Mouse (Mus musculus) forebrain, embryonic 13.5 days (tissue): ENCODE measurements around the gene Klf13. TPM values are rescaled to one million over a fixed set of nuclear protein-coding genes. Genes with fewer than 3 reads are reported as not detected.

ENCODE experiments used
- ATAC-seq: fragments of 200-750 bp; cut with Nextera tagmentation; 2 replicates; pipeline ENCODE4 v1.8.0; 2017
- H3K27ac ChIP-seq: fragments of 300-500 bp; sonication (generic); 2 replicates; pipeline ENCODE4 v1.5.1; 2015; ENCODE audit warnings: inconsistent platforms, mild to moderate bottlenecking, moderate library complexity
- H3K27me3 ChIP-seq: fragments of 300-500 bp; sonication (generic); 2 replicates; pipeline ENCODE4 v1.6.1; 2015; ENCODE audit warnings: mild to moderate bottlenecking, inconsistent platforms
- H3K36me3 ChIP-seq: fragments of 300-500 bp; sonication (generic); 2 replicates; pipeline ENCODE4 v1.6.1; 2015; ENCODE audit warnings: mild to moderate bottlenecking, inconsistent platforms; ENCODE audit not compliant: poor library complexity, severe bottlenecking
- H3K4me1 ChIP-seq: fragments of 300-500 bp; sonication (generic); 2 replicates; pipeline ENCODE4 v1.6.1; 2015; ENCODE audit warnings: inconsistent platforms
- H3K4me2 ChIP-seq: fragments of 300-500 bp; sonication (generic); 2 replicates; pipeline ENCODE4 v1.6.1; 2015; ENCODE audit warnings: inconsistent platforms, mild to moderate bottlenecking, moderate library complexity
- H3K4me3 ChIP-seq: fragments of 300-500 bp; sonication (generic); 2 replicates; pipeline ENCODE4 v1.5.1; 2015; ENCODE audit warnings: mild to moderate bottlenecking, inconsistent platforms
- H3K9ac ChIP-seq: fragments of 300-500 bp; sonication (generic); 2 replicates; pipeline ENCODE4 v1.6.1; 2015; ENCODE audit warnings: mild to moderate bottlenecking, inconsistent platforms
- H3K9me3 ChIP-seq: fragments of 300-500 bp; sonication (generic); replicated peaks from 2 replicates; pipeline ENCODE4 v1.6.1; 2016; ENCODE audit warnings: inconsistent platforms
- WGBS: fragments of 180-500 bp; shearing (Covaris S2); methylation state at CpG from one replicate; pipeline ENCODE4 v1.1.7; 2015; 5-methylcytosine and 5-hydroxymethylcytosine counted together
- polyA plus RNA-seq: library from polyadenylated mRNA; unstranded; fragments of >200 nt; fragmentation: Nextera tagmentation; extraction: Ambion mirVana; gene quantifications from 2 replicates; pipeline ENCODE4 v1.2.1, GENCODE M21; 2015

Gene Klf13
- polyA plus RNA-seq, 1 experiment from 2014 or later: 33.5 TPM

DNA sequence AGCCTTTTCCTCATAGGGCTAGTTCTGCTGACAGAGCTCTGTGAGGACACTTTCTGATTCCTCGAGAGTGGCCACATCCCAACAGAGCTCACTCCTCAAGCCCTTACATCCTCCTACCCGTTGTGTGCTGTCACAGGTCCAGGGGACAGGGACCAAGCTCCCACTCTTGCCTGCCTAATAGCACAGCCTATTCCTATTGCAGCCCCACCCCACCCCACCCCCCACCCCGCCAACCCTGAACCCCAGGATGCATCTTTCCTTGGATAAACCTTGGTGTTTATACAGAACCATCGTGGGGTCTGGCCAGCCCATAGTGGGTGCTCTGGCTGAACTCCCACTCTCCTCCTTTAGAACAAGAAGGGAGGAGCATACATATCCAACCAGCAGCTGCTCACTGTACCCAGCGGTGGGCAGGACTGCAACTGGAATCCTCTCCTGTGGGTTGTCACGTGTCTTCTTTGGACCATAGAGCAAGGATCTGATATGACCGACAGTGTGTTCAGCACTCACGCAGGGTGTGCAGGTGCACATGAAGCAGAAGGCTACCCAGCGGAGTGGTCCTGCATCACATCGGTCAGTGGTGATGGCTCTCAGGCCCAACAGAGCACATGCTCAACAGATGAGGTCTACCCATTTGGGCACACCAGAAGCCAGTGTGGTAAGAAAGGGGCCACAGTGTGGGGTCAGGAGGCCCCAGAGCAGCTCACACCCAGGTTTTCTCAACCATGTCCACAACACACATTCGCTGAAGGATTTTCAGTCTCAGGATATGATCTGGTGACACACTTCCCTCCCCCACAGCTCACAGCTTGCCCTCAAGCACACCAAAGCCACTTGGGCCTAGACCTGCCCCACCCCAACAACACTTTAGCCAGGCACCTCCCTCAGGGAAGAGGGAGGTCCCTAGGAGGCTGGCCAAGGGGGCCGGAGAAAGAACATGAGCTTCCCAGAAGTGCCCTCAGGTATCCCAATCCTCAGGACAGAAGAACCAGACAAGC is 19.6 kb downstream of the Klf13 start:
- WGBS: 89% methylated on average over 12 of the region's 12 CpGs
- Histone ChIP-seq H3K4me3 (no peak overlapping the region), H3K4me2 (no peak overlapping the region)

GRCm38 (mm10) chr7:63917693-63918092 is 21.0 kb downstream of the Klf13 start:
- no peak overlapping the region for H3K27ac ChIP-seq

More for the DNA sequence above, 19.6 kb downstream of the Klf13 start:
- H3K27me3 ChIP-seq: no peaks in the 10 kb centered on the region
- H3K27ac ChIP-seq: no peak overlapping the region
- H3K36me3 ChIP-seq: peaks cover 4% of the 10 kb centered on the region; the same call in 1 of the 2 replicates
- H3K4me1 ChIP-seq: peaks cover 38% of the 10 kb centered on the region
- no peaks in the 10 kb centered on the region for H3K9me3 ChIP-seq
- H3K9ac ChIP-seq: no peak overlapping the region
- no peak for ATAC-seq

DNA sequence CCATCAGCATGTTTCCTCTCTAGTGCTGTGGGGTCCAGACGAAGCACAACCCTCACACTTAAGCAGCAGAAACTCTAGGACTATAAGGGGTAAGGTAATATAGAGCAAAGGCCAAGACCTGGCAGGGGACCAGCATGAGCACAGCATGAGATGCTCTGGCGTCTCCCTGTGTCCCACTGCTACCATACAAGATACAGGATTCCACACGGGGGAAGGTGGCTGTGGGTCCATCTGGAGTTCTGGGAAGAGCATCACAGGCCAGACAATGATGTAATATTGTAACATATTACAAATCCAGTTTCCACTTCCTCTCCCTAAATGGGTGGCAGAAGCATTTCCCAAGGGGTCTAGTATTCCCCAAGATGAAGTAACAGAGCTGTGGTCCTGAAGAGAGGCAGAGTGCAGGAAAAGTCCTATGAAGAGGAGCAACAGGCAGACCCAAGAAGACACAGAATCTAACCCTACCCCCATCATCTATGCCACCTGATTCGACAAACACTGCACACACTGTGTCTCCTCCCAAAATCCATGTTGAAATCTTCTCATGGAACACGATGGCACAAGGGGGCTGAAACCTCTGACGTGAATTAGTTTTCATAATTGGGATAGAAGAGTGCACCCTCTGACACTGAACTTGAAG is 22.3 kb downstream of the Klf13 start, which contains the start of gene E030018B13Rik:
Gene E030018B13Rik, plus strand, starts transcription at position 590 of the 640 bp plus-strand sequence.
- Histone ChIP-seq H3K4me1 (peaks cover 50% of the 10 kb centered on the region), H3K4me2 (no peak within 1 kb of the TSS), H3K9ac (no peak within 1 kb of the TSS), H3K4me3 (no peak within 1 kb of the TSS), H3K27ac (no peak within 1 kb of the TSS), H3K27me3 (no peaks in the 10 kb centered on the region), H3K9me3 (no peaks in the 10 kb centered on the region), H3K36me3 (peaks cover 4% of the 10 kb centered on the region; the same call in 1 of the 2 replicates)
- no peak for ATAC-seq
- WGBS: 91% methylated on average over 6 of the region's 6 CpGs

More at GRCm38 (mm10) chr7:63917693-63918092, 21.0 kb downstream of the Klf13 start:
- Histone ChIP-seq H3K4me1 (peaks cover 46% of the 10 kb centered on the region), H3K4me3 (no peak overlapping the region), H3K9me3 (no peaks in the 10 kb centered on the region), H3K9ac (no peak overlapping the region), H3K27me3 (no peaks in the 10 kb centered on the region), H3K4me2 (no peak overlapping the region), H3K36me3 (peaks cover 4% of the 10 kb centered on the region; the same call in 1 of the 2 replicates)
- 52% methylated on average over 6 of the region's 6 CpGs for WGBS
- ATAC-seq: no peak

DNA sequence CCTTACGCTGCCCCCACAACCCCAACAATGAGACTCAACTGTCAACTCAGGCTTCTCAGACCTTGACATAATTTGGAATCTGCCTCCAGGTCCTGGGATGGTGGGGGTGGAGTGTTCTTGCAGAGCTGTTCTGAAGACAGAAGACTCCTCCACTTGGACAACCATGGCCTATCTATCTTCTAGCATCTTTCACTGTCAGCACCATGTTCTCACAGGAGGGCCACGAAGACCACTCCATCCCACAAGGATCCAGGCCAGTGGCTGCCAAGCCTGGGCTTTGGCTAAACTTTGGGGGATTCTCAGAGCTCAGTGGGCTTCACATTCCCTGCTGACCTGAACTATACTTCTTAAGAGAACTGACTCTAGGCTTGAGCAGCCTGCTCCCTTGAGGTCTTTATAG is 23.8 kb downstream of the Klf13 start:
- H3K27me3 ChIP-seq: no peaks in the 10 kb centered on the region
- WGBS: 95% methylated on average over 2 of the region's 2 CpGs
- no peak for ATAC-seq
- H3K9me3 ChIP-seq: no peaks in the 10 kb centered on the region
- peaks cover 64% of the 10 kb centered on the region for H3K4me1 ChIP-seq
- H3K36me3 ChIP-seq: peaks cover 4% of the 10 kb centered on the region; the same call in 1 of the 2 replicates
- no peak overlapping the region for H3K27ac ChIP-seq
- H3K4me3 ChIP-seq: no peak overlapping the region
- no peak overlapping the region for H3K4me2 ChIP-seq
- no peak overlapping the region for H3K9ac ChIP-seq

- Histone ChIP-seq H3K9ac (no peak overlapping the region), H3K27ac (peak overlapping the region; percentile 21; the same call in 1 of the 2 replicates), H3K4me2 (no peak overlapping the region), H3K27me3 (no peaks in the 10 kb centered on the region), H3K36me3 (no peaks in the 10 kb centered on the region), H3K4me1 (peaks cover 68% of the 10 kb centered on the region), H3K9me3 (no peaks in the 10 kb centered on the region), H3K4me3 (no peak overlapping the region)
- 52% methylated on average over 10 of the region's 10 CpGs for WGBS
- ATAC-seq: no peak
Observed at GRCm38 (mm10) chr7:63913724-63914692, 24.7 kb downstream of the Klf13 start.

GRCm38 (mm10) chr7:63912924-63913723 is 25.6 kb downstream of the Klf13 start:
- no peak overlapping the region for H3K4me2 ChIP-seq
- 23% methylated on average over 12 of the region's 12 CpGs for WGBS
- ATAC-seq: no peak
- no peak overlapping the region for H3K9ac ChIP-seq
- H3K27me3 ChIP-seq: no peaks in the 10 kb centered on the region
- no peak overlapping the region for H3K4me3 ChIP-seq
- peaks cover 70% of the 10 kb centered on the region for H3K4me1 ChIP-seq
- no peaks in the 10 kb centered on the region for H3K36me3 ChIP-seq
- 0 out of 2 replicates have a peak overlapping the region, but pooled peaks have one; percentile 48 for H3K27ac ChIP-seq
- H3K9me3 ChIP-seq: no peaks in the 10 kb centered on the region

GRCm38 (mm10) chr7:63912234-63912810 is 26.4 kb downstream of the Klf13 start:
- H3K9ac ChIP-seq: no peak overlapping the region
- H3K4me3 ChIP-seq: no peak overlapping the region
- no peaks in the 10 kb centered on the region for H3K9me3 ChIP-seq
- H3K4me1 ChIP-seq: peaks cover 68% of the 10 kb centered on the region
- ATAC-seq: peak; percentile 41
- no peaks in the 10 kb centered on the region for H3K36me3 ChIP-seq
- H3K27me3 ChIP-seq: no peaks in the 10 kb centered on the region
- WGBS: 16% methylated on average over 7 of the region's 7 CpGs
- peak overlapping the region; percentile 48 for H3K27ac ChIP-seq
- no peak overlapping the region for H3K4me2 ChIP-seq

DNA sequence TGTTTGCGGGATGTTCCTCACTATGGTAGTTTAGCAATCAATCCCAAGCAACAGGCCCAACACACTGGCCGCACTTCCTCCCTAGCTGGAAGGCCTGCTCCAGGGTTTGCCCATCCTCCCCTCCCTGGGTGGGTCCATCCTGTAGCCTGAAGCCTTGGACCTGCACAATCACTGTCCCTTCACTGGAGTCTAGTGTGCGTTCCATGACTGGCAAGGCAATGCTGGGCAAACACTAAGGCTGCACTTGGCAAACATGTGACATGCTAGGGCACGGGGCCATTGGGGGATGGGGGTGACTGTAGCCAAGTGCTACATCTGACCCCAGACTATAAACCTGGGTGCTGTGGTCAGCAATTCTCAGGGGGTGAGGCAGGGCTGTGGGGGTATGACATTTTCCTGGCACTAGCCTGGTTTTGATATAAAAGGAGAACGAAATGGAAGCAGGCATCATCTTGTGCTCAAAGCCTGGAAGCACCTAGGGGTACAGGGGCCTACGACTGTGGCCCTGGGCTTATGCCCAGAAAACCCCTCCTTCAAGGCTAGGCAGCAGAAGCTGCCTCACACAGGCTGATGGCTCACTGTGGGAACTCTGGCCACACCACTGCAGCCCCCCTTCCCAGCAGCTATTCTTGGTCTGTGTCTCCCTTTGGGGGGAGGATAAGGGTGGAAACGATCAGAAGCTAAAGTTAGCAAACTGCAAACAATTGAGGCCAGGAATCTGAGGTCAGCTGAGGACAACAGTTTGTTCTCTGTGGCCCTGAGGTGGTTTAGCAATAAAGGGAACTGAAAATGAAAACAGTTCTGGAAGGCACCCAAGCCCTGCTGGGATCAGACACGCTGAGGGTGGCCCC is 27.1 kb downstream of the Klf13 start:
- ATAC-seq: peak; percentile 19; the same call in 1 of the 2 replicates
- no peaks in the 10 kb centered on the region for H3K36me3 ChIP-seq
- H3K4me3 ChIP-seq: no peak overlapping the region
- H3K9ac ChIP-seq: no peak overlapping the region
- H3K4me1 ChIP-seq: peaks cover 64% of the 10 kb centered on the region
- H3K27me3 ChIP-seq: no peaks in the 10 kb centered on the region
- WGBS: 59% methylated on average over 8 of the region's 8 CpGs
- no peaks in the 10 kb centered on the region for H3K9me3 ChIP-seq
- peak overlapping the region; percentile 48 for H3K27ac ChIP-seq
- no peak overlapping the region for H3K4me2 ChIP-seq

DNA sequence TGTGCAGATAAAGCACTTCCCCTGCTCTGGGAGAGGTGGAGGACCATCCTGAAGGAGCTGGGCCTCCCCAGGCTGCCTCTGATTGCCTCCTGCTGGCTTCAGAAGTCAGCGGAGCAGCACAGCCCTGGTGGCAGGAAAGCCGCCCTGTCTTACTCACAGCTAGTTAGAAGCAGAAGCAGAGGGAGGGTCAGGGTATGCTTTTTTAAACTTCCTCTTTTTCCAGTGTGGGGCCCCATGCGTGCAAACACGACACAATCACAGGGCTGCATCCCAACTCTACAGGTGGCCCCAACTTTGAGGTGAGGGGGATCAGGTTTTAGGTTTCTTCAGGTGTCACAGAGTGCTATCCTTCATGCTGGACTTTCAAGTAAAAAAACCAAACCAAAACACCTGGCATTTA is 27.8 kb downstream of the Klf13 start:
- no peak overlapping the region for H3K27ac ChIP-seq
- peaks cover 64% of the 10 kb centered on the region for H3K4me1 ChIP-seq

GRCm38 (mm10) chr7:63910225-63910624 is 28.5 kb downstream of the Klf13 start:
- Histone ChIP-seq H3K27me3 (no peaks in the 10 kb centered on the region), H3K27ac (no peak overlapping the region), H3K4me2 (no peak overlapping the region), H3K4me1 (peaks cover 64% of the 10 kb centered on the region), H3K9ac (no peak overlapping the region), H3K36me3 (no peaks in the 10 kb centered on the region), H3K9me3 (no peaks in the 10 kb centered on the region), H3K4me3 (no peak overlapping the region)
- WGBS: 76% methylated on average over 5 of the region's 5 CpGs
- no peak for ATAC-seq

More for the DNA sequence above, 27.8 kb downstream of the Klf13 start:
- H3K9me3 ChIP-seq: no peaks in the 10 kb centered on the region
- no peak overlapping the region for H3K9ac ChIP-seq
- H3K36me3 ChIP-seq: no peaks in the 10 kb centered on the region
- ATAC-seq: no peak
- 41% methylated on average over 4 of the region's 4 CpGs for WGBS
- H3K4me2 ChIP-seq: no peak overlapping the region
- H3K27me3 ChIP-seq: no peaks in the 10 kb centered on the region
- no peak overlapping the region for H3K4me3 ChIP-seq
